Mouse (Mus musculus) forebrain, postnatal 0 days (tissue): Measurements from ENCODE around the gene Aktip. TPM values are rescaled to one million over a fixed set of nuclear protein-coding genes. Genes with fewer than 3 reads are reported as not detected.

Experiments used
- ATAC-seq: fragments of 200-750 bp; cut with Nextera tagmentation; 2 replicates; pipeline ENCODE4 v1.8.0; 2017; ENCODE audit warnings: mild to moderate bottlenecking, moderate library complexity
- DNase-seq: peaks from one replicate; pipeline ENCODE4 v3.0.0-alpha.2; 2015
- H3K27ac ChIP-seq: fragments of 300-500 bp; sonication (generic); 2 replicates; pipeline ENCODE4 v1.5.1; 2014; ENCODE audit warnings: low read depth, mild to moderate bottlenecking, antibody characterized with exemption, low read length, moderate library complexity, mixed read lengths
- H3K27me3 ChIP-seq: fragments of 300-500 bp; sonication (generic); 2 replicates; pipeline ENCODE4 v1.6.1; 2014; ENCODE audit warnings: mild to moderate bottlenecking, low read length, mixed read lengths; ENCODE audit not compliant: insufficient read depth
- H3K36me3 ChIP-seq: fragments of 300-500 bp; sonication (generic); 2 replicates; pipeline ENCODE4 v1.6.1; 2014; ENCODE audit warnings: mild to moderate bottlenecking, moderate library complexity; ENCODE audit not compliant: insufficient read depth
- H3K4me1 ChIP-seq: fragments of 300-500 bp; sonication (generic); 2 replicates; pipeline ENCODE4 v1.6.1; 2014; ENCODE audit warnings: antibody characterized with exemption; ENCODE audit not compliant: insufficient read depth
- H3K4me2 ChIP-seq: fragments of 300-500 bp; sonication (generic); 2 replicates; pipeline ENCODE4 v1.6.1; 2014; ENCODE audit warnings: low read depth, mild to moderate bottlenecking, moderate library complexity
- H3K4me3 ChIP-seq: fragments of 300-500 bp; sonication (generic); 2 replicates; pipeline ENCODE4 v1.5.1; 2014; ENCODE audit warnings: low read depth, low read length, mixed read lengths
- H3K9ac ChIP-seq: fragments of 300-500 bp; sonication (generic); 2 replicates; pipeline ENCODE4 v1.6.1; 2014; ENCODE audit warnings: mild to moderate bottlenecking
- H3K9me3 ChIP-seq: fragments of 300-500 bp; sonication (generic); 2 replicates; pipeline ENCODE4 v1.6.1; 2016; ENCODE audit warnings: low read length
- CTCF ChIP-seq: sonication (generic); IDR thresholded peaks from 2 replicates; pipeline ENCODE4 v1.5.1; 2016; ENCODE audit warnings: antibody characterized with exemption, control low read depth, low read depth
- WGBS: fragments of 180-500 bp; shearing (Covaris S2); extraction: QIAGEN DNeasy Blood & Tissue Kit; methylation state at CpG from one replicate; pipeline ENCODE4 v1.1.7; 2014; 5-methylcytosine and 5-hydroxymethylcytosine counted together
- polyA plus RNA-seq: library from polyadenylated mRNA; unstranded; fragments of >200 nt; fragmentation: Nextera tagmentation; extraction: Ambion mirVana; gene quantifications from 2 replicates; pipeline ENCODE4 v1.2.1, GENCODE M21; 2015
- total RNA-seq: library from RNA; depleted of rRNA; stranded (reverse); fragments of >200 nt; gene quantifications from 2 replicates; pipeline ENCODE4 v1.2.3, GENCODE M21; 2014

Gene Aktip
- total and polyA plus RNA-seq, 2 experiments from 2014 or later: 119 to 129 TPM

DNA sequence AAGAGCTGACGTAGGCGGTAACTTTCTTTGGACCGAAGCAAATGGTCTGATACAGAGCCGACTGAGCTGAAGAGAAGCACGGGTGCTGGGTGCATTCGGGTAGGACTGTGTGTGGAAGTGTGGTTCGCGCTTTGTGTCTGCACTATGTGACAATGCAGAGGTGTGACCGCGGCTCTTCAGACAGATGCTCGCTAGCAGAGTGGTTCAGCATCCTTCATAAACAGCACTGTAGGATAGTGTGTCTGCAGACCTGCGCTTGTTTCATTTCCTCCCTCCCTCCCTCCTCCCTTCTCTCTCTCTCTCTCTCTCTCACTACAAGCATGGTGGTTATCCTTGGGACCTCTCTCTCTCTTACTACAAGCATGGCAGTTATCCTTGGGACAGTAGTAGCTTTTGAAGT is 117.3 kb downstream of the Aktip start:
- no peak for ATAC-seq
- no peak overlapping the region for H3K4me2 ChIP-seq
- peaks cover 41% of the 10 kb centered on the region for H3K36me3 ChIP-seq
- TF ChIP-seq CTCF: no peak
- no peak overlapping the region for H3K27ac ChIP-seq
- H3K9me3 ChIP-seq: no peaks in the 10 kb centered on the region
- H3K4me3 ChIP-seq: no peak overlapping the region
- H3K27me3 ChIP-seq: no peaks in the 10 kb centered on the region
- no peak for DNase-seq
- no peaks in the 10 kb centered on the region for H3K4me1 ChIP-seq
- 96% methylated on average over 12 of the region's 12 CpGs for WGBS
- H3K9ac ChIP-seq: no peak overlapping the region

DNA sequence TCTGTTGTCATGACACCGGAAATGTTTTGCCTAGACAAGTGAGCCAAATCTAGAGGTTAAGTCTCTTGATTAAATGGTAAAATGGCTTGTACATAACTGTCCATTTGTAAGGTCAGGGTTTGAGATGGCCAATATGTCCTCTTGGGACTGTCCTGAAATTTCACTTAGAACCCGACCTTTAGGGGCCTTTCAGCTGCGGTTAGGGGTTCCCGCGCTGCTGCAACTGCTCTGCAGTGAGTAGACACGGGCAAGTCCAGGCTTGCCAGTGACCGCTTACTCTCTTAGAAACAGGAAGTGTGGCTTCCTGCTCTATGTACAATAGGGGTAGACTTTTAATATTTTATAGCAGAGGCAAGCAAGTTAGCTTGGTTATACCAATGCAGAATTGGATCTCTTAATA is 117.9 kb downstream of the Aktip start:
- H3K9me3 ChIP-seq: no peaks in the 10 kb centered on the region
- WGBS: 88% methylated on average over 7 of the region's 7 CpGs
- no peaks in the 10 kb centered on the region for H3K27me3 ChIP-seq
- H3K4me1 ChIP-seq: no peaks in the 10 kb centered on the region
- no peak overlapping the region for H3K9ac ChIP-seq
- H3K4me2 ChIP-seq: no peak overlapping the region
- no peak for TF ChIP-seq CTCF
- H3K36me3 ChIP-seq: peaks cover 40% of the 10 kb centered on the region
- H3K27ac ChIP-seq: no peak overlapping the region
- H3K4me3 ChIP-seq: no peak overlapping the region
- no peak for DNase-seq
- ATAC-seq: no peak

DNA sequence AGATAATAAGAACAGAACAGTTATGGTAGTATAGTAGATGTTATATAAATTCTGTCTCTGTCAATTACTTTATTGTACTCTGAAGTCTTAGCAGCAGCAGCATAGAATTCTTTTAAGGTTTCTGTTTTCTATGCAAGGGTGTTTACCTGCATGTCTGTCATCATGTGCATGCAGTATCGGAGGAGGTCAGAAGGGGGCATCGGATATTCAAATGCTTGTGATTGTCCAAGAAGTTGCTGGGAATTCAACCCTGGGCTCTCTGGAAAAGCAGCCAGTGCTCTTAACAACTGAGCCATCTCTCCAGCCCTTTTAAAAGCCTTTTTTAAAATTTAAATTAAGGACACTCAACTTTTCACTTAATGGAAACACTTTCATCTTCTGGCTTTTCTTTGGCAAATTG is 120.1 kb downstream of the Aktip start:
- ATAC-seq: no peak
- WGBS: 93% methylated on average over 2 of the region's 2 CpGs
- Histone ChIP-seq H3K4me2 (no peak overlapping the region), H3K36me3 (peaks cover 44% of the 10 kb centered on the region), H3K4me1 (no peaks in the 10 kb centered on the region), H3K27ac (no peak overlapping the region), H3K4me3 (no peak overlapping the region), H3K9ac (no peak overlapping the region), H3K27me3 (no peaks in the 10 kb centered on the region), H3K9me3 (no peaks in the 10 kb centered on the region)
- DNase-seq: no peak
- no peak for TF ChIP-seq CTCF

DNA sequence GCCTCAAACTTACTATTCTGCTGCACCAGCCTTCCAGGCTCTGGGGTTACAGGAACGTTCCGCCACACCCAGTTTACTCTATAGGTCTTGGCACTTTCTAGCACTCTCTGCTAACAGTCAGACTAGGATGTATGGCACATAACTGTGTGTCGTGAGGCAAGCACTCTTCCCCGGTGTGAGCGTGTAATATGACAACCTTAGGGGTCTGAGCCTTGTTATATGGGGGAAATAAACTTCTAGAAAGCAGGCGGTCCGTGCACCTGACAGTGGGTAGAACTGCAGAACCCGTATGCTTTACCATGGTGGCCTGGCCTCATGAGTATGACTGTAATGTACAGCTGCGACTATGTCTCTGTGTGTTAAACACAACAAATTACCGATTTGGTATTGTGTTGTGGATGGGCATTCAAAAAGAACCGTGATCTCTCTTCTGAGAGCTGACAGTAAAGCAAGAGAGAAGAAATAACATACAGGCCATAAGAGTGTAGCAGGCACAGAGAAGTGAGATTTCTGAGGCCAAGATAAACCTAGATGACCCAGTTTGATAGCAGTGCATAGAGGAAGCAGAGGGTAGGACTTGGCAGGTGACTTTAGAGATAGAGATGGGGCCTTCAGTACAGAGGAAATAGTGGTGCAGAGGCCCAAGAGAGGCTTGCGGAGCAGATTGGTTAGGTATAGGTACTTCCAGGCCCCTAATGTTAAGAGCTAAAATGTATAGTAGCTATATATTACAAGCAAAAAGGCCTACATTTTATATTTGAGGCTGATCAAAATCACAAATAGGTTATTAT is 122.5 kb downstream of the Aktip start:
- no peak for TF ChIP-seq CTCF
- H3K9ac ChIP-seq: no peak overlapping the region
- no peak overlapping the region for H3K4me2 ChIP-seq
- DNase-seq (no peak), ATAC-seq (no peak)
- peaks cover 37% of the 10 kb centered on the region for H3K36me3 ChIP-seq
- WGBS: 94% methylated on average over 12 of the region's 12 CpGs
- no peaks in the 10 kb centered on the region for H3K9me3 ChIP-seq
- no peak overlapping the region for H3K4me3 ChIP-seq
- no peaks in the 10 kb centered on the region for H3K27me3 ChIP-seq
- no peak overlapping the region for H3K27ac ChIP-seq
- H3K4me1 ChIP-seq: no peaks in the 10 kb centered on the region

DNA sequence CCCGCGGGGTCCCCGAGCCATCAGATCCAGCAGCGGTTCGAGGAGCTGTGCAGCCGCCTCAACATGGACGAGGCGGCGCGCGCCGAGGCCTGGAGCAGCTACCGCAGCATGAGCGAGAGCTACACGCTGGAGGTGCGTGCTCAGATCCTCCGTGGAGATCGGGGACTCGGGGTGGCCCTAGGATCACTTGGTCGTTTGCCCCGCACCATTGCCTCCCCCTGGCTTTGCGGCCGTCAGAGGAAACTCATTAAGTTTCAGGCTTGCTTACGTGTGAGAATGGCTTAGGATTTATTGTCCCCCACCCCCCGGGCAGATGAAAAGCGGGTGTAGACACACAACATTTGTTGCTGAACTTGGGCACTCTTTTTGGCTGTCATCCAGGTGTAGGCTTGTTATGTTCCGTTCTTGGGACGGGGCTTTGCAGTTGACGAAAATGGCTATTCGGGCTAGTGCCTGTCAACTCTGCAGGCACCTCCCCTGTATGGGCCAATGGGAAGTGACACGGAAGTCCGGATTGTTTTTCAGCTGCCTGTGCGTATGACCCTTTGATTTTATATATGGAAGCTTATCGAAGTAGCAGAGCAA is 129.4 kb downstream of the Aktip start:
- Histone ChIP-seq H3K36me3 (peaks cover 2% of the 10 kb centered on the region), H3K4me2 (peak overlapping the region; percentile 64), H3K27ac (peak overlapping the region; percentile 76), H3K9ac (peak overlapping the region; percentile 79), H3K9me3 (no peaks in the 10 kb centered on the region), H3K4me3 (peak overlapping the region; percentile 72), H3K27me3 (no peaks in the 10 kb centered on the region), H3K4me1 (peaks cover 8% of the 10 kb centered on the region)
- DNase-seq: peak; percentile 76
- 2% methylated on average over 34 of the region's 34 CpGs for WGBS
- no peak for TF ChIP-seq CTCF
- peak; percentile 77 for ATAC-seq

DNA sequence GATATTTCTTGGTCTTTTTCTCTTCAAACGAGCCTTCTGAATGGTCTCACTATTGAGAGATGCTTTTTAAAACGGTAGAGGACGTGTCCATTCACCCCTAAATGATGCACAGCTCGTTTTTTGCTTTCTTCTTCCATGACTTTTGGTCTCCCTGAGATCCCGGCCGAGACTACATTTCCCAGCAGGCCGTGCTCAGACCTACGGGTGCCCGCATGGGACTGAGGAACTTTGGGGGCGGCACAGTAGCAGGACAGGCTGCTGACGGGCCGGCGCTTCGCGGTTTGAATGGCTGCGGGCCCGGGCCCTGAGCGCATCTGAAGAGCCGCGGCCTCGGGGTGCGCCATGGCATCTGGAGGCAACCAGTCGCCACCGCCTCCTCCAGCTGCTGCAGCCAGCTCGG is 129.9 kb downstream of the Aktip start, which contains the start of gene Rbl2:
Rbl2 (plus strand) TSS at position 224 of the 400 bp plus-strand sequence.
- peak within 1 kb of the TSS; percentile 79 for H3K9ac ChIP-seq
- H3K4me1 ChIP-seq: peaks cover 8% of the 10 kb centered on the region
- no peak; the same call in 1 of the 2 replicates for TF ChIP-seq CTCF

DNA sequence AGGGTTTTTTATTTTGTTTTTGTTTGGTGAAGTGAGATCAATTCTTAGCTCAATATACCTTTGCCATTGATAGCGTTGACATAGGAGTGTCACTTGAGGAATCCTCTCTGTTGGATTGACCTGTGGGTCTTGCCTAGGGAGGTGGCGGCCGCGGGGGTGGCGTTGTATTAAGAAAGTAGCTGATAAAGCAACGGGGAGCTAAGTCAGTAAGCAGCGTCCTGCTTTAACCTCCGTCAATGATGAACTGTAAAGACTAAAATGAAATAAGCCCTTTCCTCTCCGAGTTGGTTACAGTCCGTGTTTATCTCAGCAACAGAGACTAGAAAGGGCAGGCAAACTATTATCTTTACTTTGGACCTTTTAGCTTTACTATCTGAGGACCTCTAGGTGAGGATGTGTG is 130.4 kb downstream of the Aktip start:
- H3K4me1 ChIP-seq: peaks cover 8% of the 10 kb centered on the region
- H3K36me3 ChIP-seq: no peaks in the 10 kb centered on the region; the same call in 1 of the 2 replicates
- no peaks in the 10 kb centered on the region for H3K27me3 ChIP-seq
- H3K4me2 ChIP-seq: peak overlapping the region; percentile 64
- peak overlapping the region; percentile 79 for H3K9ac ChIP-seq
- no peak for TF ChIP-seq CTCF
- WGBS: 13% methylated on average over 10 of the region's 10 CpGs
- ATAC-seq (peak; percentile 14), DNase-seq (no peak)
- 0 out of 2 replicates have a peak overlapping the region, but pooled peaks have one; percentile 76 for H3K27ac ChIP-seq
- H3K9me3 ChIP-seq: no peaks in the 10 kb centered on the region
- peak overlapping the region; percentile 72 for H3K4me3 ChIP-seq

More for the DNA sequence above, 129.9 kb downstream of the Aktip start, which contains the start of gene Rbl2:
- ATAC-seq (peak; percentile 98), DNase-seq (peak; percentile 95)
- Histone ChIP-seq H3K9me3 (no peaks in the 10 kb centered on the region), H3K27me3 (no peaks in the 10 kb centered on the region), H3K36me3 (no peaks in the 10 kb centered on the region; the same call in 1 of the 2 replicates), H3K4me2 (peak within 1 kb of the TSS; percentile 64), H3K4me3 (peak within 1 kb of the TSS; percentile 72), H3K27ac (peak within 1 kb of the TSS; percentile 76)
- 3% methylated on average over 25 of the region's 25 CpGs for WGBS
